Mouse (Mus musculus): ENCODE measurements at regions not wholly inside any gene's neighbourhood (a gene's known extent, or its start where the extent isn't known, plus 50 kb on each side); places are given as distances from the start of the nearest gene placed in this dataset.

DNA sequence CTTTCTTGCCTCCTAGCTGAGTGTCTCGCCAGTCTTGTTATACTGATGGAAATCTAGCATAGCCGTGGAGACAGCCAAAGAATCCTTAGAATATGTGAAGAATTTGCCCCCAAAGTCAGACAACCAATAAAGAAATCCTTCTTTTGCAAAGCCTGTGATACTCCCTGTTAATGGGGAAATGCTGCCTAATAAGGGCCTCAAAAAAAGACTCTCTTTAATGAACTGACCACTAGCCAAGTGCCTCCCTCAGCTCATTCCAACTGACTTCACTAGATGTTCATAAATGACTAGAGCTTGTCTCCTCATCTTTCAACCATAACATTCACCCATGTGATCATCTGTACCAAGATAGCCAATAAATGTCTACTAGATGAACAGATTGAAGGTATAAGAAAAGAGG, 62.3 kb upstream of the N6amt1 start:
- TF ChIP-seq CTCF (conservative IDR thresholded peaks at IDR 0.05; ENCODE audit: low read length) (no peak), POU5F1 (IDR thresholded peaks at IDR 0.05; ENCODE audit: borderline replicate concordance, low read length) (no peak)

Measured in E14TG2a.4 (cell line).